Mouse (Mus musculus): ENCODE measurements around the gene Cyren. TPM values are rescaled to one million over a fixed set of nuclear protein-coding genes. Genes with fewer than 3 reads are reported as not detected.
A peak's percentile ranks its signal among the peaks of the same experiment; 100 is the strongest.

The Cyren gene
- polyA plus RNA-seq, 1 experiment from 2014 or later, result 21.6 TPM

GRCm38 (mm10) chr6:34870724-34871123 lies 7.1 kb downstream of the Cyren start:
- no peaks in the 10 kb centered on the region for H3K27me3 ChIP-seq (ENCODE audit: control insufficient read depth, insufficient read depth, low read depth, low read length)
- no peak overlapping the region for H3K4me3 ChIP-seq (ENCODE audit: low read length)
- peak; percentile 6; the same call in 1 of the 2 replicates for ATAC-seq (ENCODE audit: low read depth)
- H3K36me3 ChIP-seq (ENCODE audit: control insufficient read depth, insufficient read depth, low read length), result no peaks in the 10 kb centered on the region
- H3K9me3 ChIP-seq (ENCODE audit: control insufficient read depth, low read length), result no peaks in the 10 kb centered on the region
- peaks cover 63% of the 10 kb centered on the region for H3K4me1 ChIP-seq (replicated peaks; ENCODE audit: control insufficient read depth, insufficient read depth, low read length)
- peak overlapping the region; percentile 54 for H3K27ac ChIP-seq (ENCODE audit: low read length)
- peak overlapping the region; percentile 17; the same call in 1 of the 2 replicates for H3K9ac ChIP-seq (ENCODE audit: low read length)
- WGBS, result 45% methylated on average over 5 of the region's 5 CpGs
- H3K4me2 ChIP-seq (ENCODE audit: low read depth, low read length), result no peak overlapping the region

- Histone ChIP-seq H3K4me2 (ENCODE audit: low read depth, low read length) (no peak overlapping the region), H3K27ac (ENCODE audit: low read length) (peak overlapping the region; percentile 54; the same call in 1 of the 2 replicates), H3K9me3 (ENCODE audit: control insufficient read depth, low read length) (no peaks in the 10 kb centered on the region), H3K9ac (ENCODE audit: low read length) (0 out of 2 replicates have a peak overlapping the region, but pooled peaks have one; percentile 33), H3K4me1 (replicated peaks; ENCODE audit: control insufficient read depth, insufficient read depth, low read length) (peaks cover 67% of the 10 kb centered on the region), H3K36me3 (ENCODE audit: control insufficient read depth, insufficient read depth, low read length) (no peaks in the 10 kb centered on the region), H3K27me3 (ENCODE audit: control insufficient read depth, insufficient read depth, low read depth, low read length) (no peaks in the 10 kb centered on the region), H3K4me3 (ENCODE audit: low read length) (no peak overlapping the region)
- WGBS, result 78% methylated on average over 5 of the region's 5 CpGs
- no peak for ATAC-seq (ENCODE audit: low read depth)
Observed at GRCm38 (mm10) chr6:34870136-34870535, 7.7 kb downstream of the Cyren start.

GRCm38 (mm10) chr6:34869225-34869915 lies 8.5 kb downstream of the Cyren start:
- Histone ChIP-seq H3K4me2 (ENCODE audit: low read depth, low read length) (no peak overlapping the region), H3K36me3 (ENCODE audit: control insufficient read depth, insufficient read depth, low read length) (no peaks in the 10 kb centered on the region), H3K9me3 (ENCODE audit: control insufficient read depth, low read length) (no peaks in the 10 kb centered on the region), H3K4me3 (ENCODE audit: low read length) (no peak overlapping the region), H3K4me1 (replicated peaks; ENCODE audit: control insufficient read depth, insufficient read depth, low read length) (peaks cover 65% of the 10 kb centered on the region), H3K27ac (ENCODE audit: low read length) (peak overlapping the region; percentile 45), H3K27me3 (ENCODE audit: control insufficient read depth, insufficient read depth, low read depth, low read length) (no peaks in the 10 kb centered on the region), H3K9ac (ENCODE audit: low read length) (0 out of 2 replicates have a peak overlapping the region, but pooled peaks have one; percentile 33)
- WGBS, result 34% methylated on average over 13 of the region's 13 CpGs
- no peak for ATAC-seq (ENCODE audit: low read depth)

- peak overlapping the region; percentile 50 for H3K27ac ChIP-seq (ENCODE audit: low read length)
- 65% methylated on average over 20 of the region's 20 CpGs for WGBS
- H3K4me1 ChIP-seq (replicated peaks; ENCODE audit: control insufficient read depth, insufficient read depth, low read length), result peaks cover 70% of the 10 kb centered on the region
- no peak overlapping the region for H3K4me3 ChIP-seq (ENCODE audit: low read length)
- no peak overlapping the region for H3K4me2 ChIP-seq (ENCODE audit: low read depth, low read length)
- no peaks in the 10 kb centered on the region for H3K9me3 ChIP-seq (ENCODE audit: control insufficient read depth, low read length)
- no peaks in the 10 kb centered on the region for H3K27me3 ChIP-seq (ENCODE audit: control insufficient read depth, insufficient read depth, low read depth, low read length)
- ATAC-seq (ENCODE audit: low read depth), result no peak
- H3K9ac ChIP-seq (ENCODE audit: low read length), result 0 out of 2 replicates have a peak overlapping the region, but pooled peaks have one; percentile 42
- no peaks in the 10 kb centered on the region for H3K36me3 ChIP-seq (ENCODE audit: control insufficient read depth, insufficient read depth, low read length)
Observed at GRCm38 (mm10) chr6:34868507-34869217, 9.2 kb downstream of the Cyren start.

GRCm38 (mm10) chr6:34867995-34868350 lies 9.9 kb downstream of the Cyren start:
- Histone ChIP-seq H3K27me3 (ENCODE audit: control insufficient read depth, insufficient read depth, low read depth, low read length) (no peaks in the 10 kb centered on the region), H3K27ac (ENCODE audit: low read length) (no peak overlapping the region), H3K4me3 (ENCODE audit: low read length) (no peak overlapping the region), H3K9ac (ENCODE audit: low read length) (no peak overlapping the region), H3K4me2 (ENCODE audit: low read depth, low read length) (no peak overlapping the region), H3K9me3 (ENCODE audit: control insufficient read depth, low read length) (no peaks in the 10 kb centered on the region), H3K4me1 (replicated peaks; ENCODE audit: control insufficient read depth, insufficient read depth, low read length) (peaks cover 75% of the 10 kb centered on the region), H3K36me3 (ENCODE audit: control insufficient read depth, insufficient read depth, low read length) (no peaks in the 10 kb centered on the region)
- no peak for ATAC-seq (ENCODE audit: low read depth)
- 69% methylated on average over 10 of the region's 10 CpGs for WGBS

- no peaks in the 10 kb centered on the region for H3K27me3 ChIP-seq (ENCODE audit: control insufficient read depth, insufficient read depth, low read depth, low read length)
- no peak overlapping the region for H3K4me2 ChIP-seq (ENCODE audit: low read depth, low read length)
- 76% methylated on average over 16 of the region's 16 CpGs for WGBS
- no peaks in the 10 kb centered on the region for H3K36me3 ChIP-seq (ENCODE audit: control insufficient read depth, insufficient read depth, low read length)
- peaks cover 75% of the 10 kb centered on the region for H3K4me1 ChIP-seq (replicated peaks; ENCODE audit: control insufficient read depth, insufficient read depth, low read length)
- H3K9ac ChIP-seq (ENCODE audit: low read length), result peak overlapping the region; percentile 20; the same call in 1 of the 2 replicates
- no peak for ATAC-seq (ENCODE audit: low read depth)
- no peak overlapping the region for H3K4me3 ChIP-seq (ENCODE audit: low read length)
- H3K9me3 ChIP-seq (ENCODE audit: control insufficient read depth, low read length), result no peaks in the 10 kb centered on the region
- H3K27ac ChIP-seq (ENCODE audit: low read length), result no peak overlapping the region
Observed at GRCm38 (mm10) chr6:34867301-34867994, 10.4 kb downstream of the Cyren start.

GRCm38 (mm10) chr6:34866786-34867185 lies 11.1 kb downstream of the Cyren start:
- Histone ChIP-seq H3K27me3 (ENCODE audit: control insufficient read depth, insufficient read depth, low read depth, low read length) (no peaks in the 10 kb centered on the region), H3K4me1 (replicated peaks; ENCODE audit: control insufficient read depth, insufficient read depth, low read length) (peaks cover 76% of the 10 kb centered on the region), H3K4me3 (ENCODE audit: low read length) (no peak overlapping the region), H3K27ac (ENCODE audit: low read length) (peak overlapping the region; percentile 92), H3K4me2 (ENCODE audit: low read depth, low read length) (no peak overlapping the region), H3K9ac (ENCODE audit: low read length) (peak overlapping the region; percentile 20; the same call in 1 of the 2 replicates), H3K36me3 (ENCODE audit: control insufficient read depth, insufficient read depth, low read length) (no peaks in the 10 kb centered on the region), H3K9me3 (ENCODE audit: control insufficient read depth, low read length) (no peaks in the 10 kb centered on the region)
- ATAC-seq (ENCODE audit: low read depth), result no peak
- 66% methylated on average over 8 of the region's 8 CpGs for WGBS

- Histone ChIP-seq H3K36me3 (ENCODE audit: control insufficient read depth, insufficient read depth, low read length) (no peaks in the 10 kb centered on the region), H3K4me1 (replicated peaks; ENCODE audit: control insufficient read depth, insufficient read depth, low read length) (peaks cover 73% of the 10 kb centered on the region), H3K27ac (ENCODE audit: low read length) (peak overlapping the region; percentile 92), H3K27me3 (ENCODE audit: control insufficient read depth, insufficient read depth, low read depth, low read length) (no peaks in the 10 kb centered on the region), H3K4me2 (ENCODE audit: low read depth, low read length) (no peak overlapping the region), H3K9ac (ENCODE audit: low read length) (peak overlapping the region; percentile 4; the same call in 1 of the 2 replicates), H3K4me3 (ENCODE audit: low read length) (no peak overlapping the region), H3K9me3 (ENCODE audit: control insufficient read depth, low read length) (no peaks in the 10 kb centered on the region)
- WGBS, result 21% methylated on average over 7 of the region's 7 CpGs
- ATAC-seq (ENCODE audit: low read depth), result peak; percentile 83
Observed at GRCm38 (mm10) chr6:34865711-34866593, 11.9 kb downstream of the Cyren start.

Data from lung, embryonic 16.5 days (tissue).